Mouse (Mus musculus) lung, postnatal 0 days (tissue): ENCODE results near the gene Eif2ak3.

Source experiments
- CTCF ChIP-seq: IDR thresholded peaks from 2 replicates; pipeline ENCODE4 v1.5.1; 2016; ENCODE audit warnings: antibody characterized with exemption, mild to moderate bottlenecking
- EP300 ChIP-seq: IDR thresholded peaks from 2 replicates; pipeline ENCODE4 v1.6.1; 2016; ENCODE audit warnings: antibody characterized with exemption, mild to moderate bottlenecking, control low read depth

DNA sequence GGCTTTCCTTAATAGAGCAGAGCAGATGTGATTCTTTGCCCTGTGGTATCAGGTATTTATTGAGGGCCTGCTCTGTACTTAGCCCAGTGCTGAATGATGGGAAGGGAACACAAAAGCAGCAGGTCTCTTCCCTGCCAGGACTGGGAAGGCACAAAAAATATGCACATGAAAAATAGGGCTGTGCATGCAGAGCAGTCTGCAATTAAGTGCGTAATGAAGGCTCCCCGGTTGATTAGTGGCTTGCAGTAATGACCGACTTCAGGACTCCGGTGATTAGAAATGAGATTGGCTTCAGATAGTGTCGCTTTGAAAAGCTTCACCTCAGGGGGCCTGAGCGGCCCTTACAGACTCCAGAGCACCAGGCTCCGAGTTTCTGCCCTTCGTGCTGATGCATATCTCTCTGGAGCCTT, 55.3 kb downstream of the Eif2ak3 start:
- TF ChIP-seq CTCF (no peak), EP300 (no peak)
